Mouse (Mus musculus): ENCODE measurements around the gene Syt2. TPM values are rescaled to one million over a fixed set of nuclear protein-coding genes. Genes with fewer than 3 reads are reported as not detected.

Syt2 gene
- polyA plus RNA-seq, 1 experiment from 2014 or later = 0.84 TPM

DNA sequence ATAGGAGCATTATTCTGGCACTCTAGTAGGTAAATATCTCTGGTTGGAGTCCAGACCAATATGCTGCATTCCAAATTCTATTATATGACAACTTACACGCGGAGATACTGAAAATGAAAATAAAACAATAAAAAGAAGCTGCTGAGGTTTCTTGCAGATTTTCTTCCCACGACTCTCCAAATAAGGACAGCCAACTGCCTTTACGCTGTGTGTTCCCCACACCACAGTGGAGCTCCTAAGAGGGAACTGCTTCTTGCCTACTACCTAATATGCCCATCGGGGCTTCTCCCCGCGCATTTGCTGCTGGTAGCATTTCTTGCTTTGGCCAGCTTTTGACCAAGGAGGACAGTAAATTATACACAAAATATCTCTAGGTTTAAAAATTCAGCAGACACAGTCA, 155.3 kb downstream of the Syt2 start:
- no peaks in the 10 kb centered on the region for H3K36me3 ChIP-seq (ENCODE audit: control insufficient read depth, insufficient read depth, low read length)
- H3K27me3 ChIP-seq (ENCODE audit: control insufficient read depth, insufficient read depth, low read length) = no peaks in the 10 kb centered on the region
- 95% methylated on average over 7 of the region's 7 CpGs for WGBS
- no peaks in the 10 kb centered on the region for H3K9me3 ChIP-seq (ENCODE audit: control insufficient read depth, low read length)
- no peak overlapping the region for H3K4me3 ChIP-seq (ENCODE audit: low read depth, low read length)
- H3K4me2 ChIP-seq (ENCODE audit: low read depth, low read length, severe bottlenecking) = no peak overlapping the region
- DNase-seq (ENCODE audit: low spot score) (no peak), ATAC-seq (replicated peaks; ENCODE audit: low FRiP score) (no peak)
- no peak overlapping the region for H3K9ac ChIP-seq (ENCODE audit: low read length)
- no peak overlapping the region for H3K27ac ChIP-seq (ENCODE audit: low read depth, low read length)
- 0 out of 2 replicates have a peak, but pooled peaks cover 3% of the 10 kb centered on the region for H3K4me1 ChIP-seq (replicated peaks; ENCODE audit: control insufficient read depth, insufficient read depth, low read length)

DNA sequence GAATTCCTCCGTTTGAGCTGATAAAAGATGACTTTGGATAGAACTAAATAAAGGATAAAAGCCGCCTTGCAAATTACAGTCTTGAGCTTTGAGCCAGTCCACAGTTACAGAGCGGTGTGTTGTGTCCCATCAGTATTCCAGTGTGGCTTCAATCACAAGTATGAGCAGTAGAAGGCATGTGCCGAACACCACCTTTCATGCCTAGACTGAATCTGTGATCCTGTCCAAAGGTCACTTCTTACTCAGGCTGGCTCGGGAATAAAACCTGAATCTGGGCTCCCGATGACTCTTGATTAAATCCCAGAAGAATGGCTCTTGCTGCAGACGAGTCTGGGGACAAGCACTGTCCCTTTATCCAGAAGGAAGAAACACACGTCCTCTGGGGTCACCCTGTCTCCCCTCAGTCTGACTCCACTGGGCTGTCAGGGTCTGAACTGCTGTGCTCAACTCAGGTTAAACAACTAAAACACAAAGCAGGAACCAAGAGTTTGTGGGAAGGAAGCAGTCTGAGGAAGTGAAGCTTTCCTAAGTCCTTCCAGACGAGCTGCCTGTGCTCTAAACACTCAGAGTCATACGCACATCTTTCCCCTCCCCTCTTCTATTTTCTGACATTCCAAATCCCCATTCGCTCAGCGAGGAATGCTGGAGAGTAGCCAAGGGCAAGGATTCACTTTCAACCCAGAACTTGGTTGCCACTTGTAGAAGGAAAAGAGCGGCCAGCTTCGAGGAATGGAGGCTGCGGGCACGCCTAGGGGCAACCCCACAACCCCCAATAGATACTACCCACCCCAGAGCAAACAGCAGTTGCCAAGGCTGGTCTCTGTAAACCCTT, 157.0 kb downstream of the Syt2 start:
- Histone ChIP-seq H3K27ac (ENCODE audit: low read depth, low read length) (no peak overlapping the region), H3K4me3 (ENCODE audit: low read depth, low read length) (no peak overlapping the region), H3K9ac (ENCODE audit: low read length) (no peak overlapping the region), H3K36me3 (ENCODE audit: control insufficient read depth, insufficient read depth, low read length) (no peaks in the 10 kb centered on the region), H3K9me3 (ENCODE audit: control insufficient read depth, low read length) (no peaks in the 10 kb centered on the region), H3K4me1 (replicated peaks; ENCODE audit: control insufficient read depth, insufficient read depth, low read length) (0 out of 2 replicates have a peak, but pooled peaks cover 3% of the 10 kb centered on the region), H3K27me3 (ENCODE audit: control insufficient read depth, insufficient read depth, low read length) (no peaks in the 10 kb centered on the region), H3K4me2 (ENCODE audit: low read depth, low read length, severe bottlenecking) (no peak overlapping the region)
- DNase-seq (ENCODE audit: low spot score) = no peak
- 71% methylated on average over 16 of the region's 16 CpGs for WGBS
- ATAC-seq (replicated peaks; ENCODE audit: low FRiP score) = no peak

DNA sequence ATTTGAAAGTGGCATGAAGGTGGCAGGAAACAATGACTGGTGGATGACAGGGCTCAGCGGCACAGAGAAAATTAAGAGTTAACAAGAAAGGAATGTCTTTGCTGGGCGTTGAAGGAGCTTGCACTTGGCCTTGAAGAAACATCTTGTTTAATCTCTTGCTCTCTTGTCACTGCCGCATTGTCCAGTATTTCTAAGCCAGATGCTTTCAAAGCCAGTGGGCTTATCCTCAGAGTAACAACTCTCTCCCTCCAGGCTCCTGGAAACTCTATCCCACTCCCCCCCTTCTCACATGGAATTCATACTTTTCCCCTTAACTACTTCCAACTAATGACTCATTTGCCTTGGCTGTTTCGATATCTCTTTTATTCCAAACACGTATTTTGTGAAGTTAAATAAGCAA, 157.9 kb downstream of the Syt2 start:
- H3K27ac ChIP-seq (ENCODE audit: low read depth, low read length) = no peak overlapping the region

DNA sequence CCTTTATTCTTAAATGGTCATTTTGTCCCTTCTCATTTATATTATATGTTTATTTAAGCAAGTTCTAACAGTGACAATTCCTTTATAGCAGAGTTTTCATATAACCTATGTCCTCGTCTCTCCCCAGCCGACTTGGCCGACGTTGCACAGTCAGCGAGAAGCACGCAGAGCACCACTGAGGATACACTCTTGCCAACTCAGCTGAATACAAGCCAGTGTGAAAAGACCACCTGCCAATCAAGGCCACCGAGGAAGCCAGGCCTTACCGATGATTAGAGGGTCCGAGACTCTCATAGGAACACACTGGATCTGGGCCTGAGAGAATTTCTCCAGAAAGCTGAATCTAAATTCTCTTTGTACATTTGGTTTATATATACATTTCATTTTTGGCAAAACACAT, 159.0 kb downstream of the Syt2 start:
- Histone ChIP-seq H3K4me2 (ENCODE audit: low read depth, low read length, severe bottlenecking) (no peak overlapping the region), H3K27ac (ENCODE audit: low read depth, low read length) (no peak overlapping the region), H3K9me3 (ENCODE audit: control insufficient read depth, low read length) (no peaks in the 10 kb centered on the region), H3K4me3 (ENCODE audit: low read depth, low read length) (no peak overlapping the region), H3K4me1 (replicated peaks; ENCODE audit: control insufficient read depth, insufficient read depth, low read length) (0 out of 2 replicates have a peak, but pooled peaks cover 3% of the 10 kb centered on the region), H3K27me3 (ENCODE audit: control insufficient read depth, insufficient read depth, low read length) (no peaks in the 10 kb centered on the region), H3K36me3 (ENCODE audit: control insufficient read depth, insufficient read depth, low read length) (no peaks in the 10 kb centered on the region), H3K9ac (ENCODE audit: low read length) (no peak overlapping the region)
- DNase-seq (ENCODE audit: low spot score) (no peak), ATAC-seq (replicated peaks; ENCODE audit: low FRiP score) (no peak)
- WGBS = 83% methylated on average over 9 of the region's 9 CpGs

More for the DNA sequence above, 157.9 kb downstream of the Syt2 start:
- WGBS = 41% methylated on average over 5 of the region's 5 CpGs
- Histone ChIP-seq H3K36me3 (ENCODE audit: control insufficient read depth, insufficient read depth, low read length) (no peaks in the 10 kb centered on the region), H3K4me3 (ENCODE audit: low read depth, low read length) (no peak overlapping the region), H3K9ac (ENCODE audit: low read length) (no peak overlapping the region), H3K4me2 (ENCODE audit: low read depth, low read length, severe bottlenecking) (no peak overlapping the region), H3K9me3 (ENCODE audit: control insufficient read depth, low read length) (no peaks in the 10 kb centered on the region), H3K4me1 (replicated peaks; ENCODE audit: control insufficient read depth, insufficient read depth, low read length) (0 out of 2 replicates have a peak, but pooled peaks cover 3% of the 10 kb centered on the region), H3K27me3 (ENCODE audit: control insufficient read depth, insufficient read depth, low read length) (no peaks in the 10 kb centered on the region)
- no peak for ATAC-seq (replicated peaks; ENCODE audit: low FRiP score)
- no peak for DNase-seq (ENCODE audit: low spot score)

Small RNA genes lying within 50 kb of the gene (microRNA-seq; reads per million reads assigned to microRNA genes)
- not detected for gene Gm22232 (ENCODE audit: insufficient number of aligned reads)

Other genes starting within 250 kb of the Syt2 start
- 24.5 and 25.8 TPM in 2 replicates for gene Cyb5r1, start 241.1 kb upstream of the Syt2 start, polyA plus RNA-seq (2014; fragmentation: Nextera tagmentation; extraction: Ambion mirVana)
- 77.0 and 77.8 TPM in 2 replicates for gene Adipor1, start 231.3 kb upstream of the Syt2 start, polyA plus RNA-seq (2014; fragmentation: Nextera tagmentation; extraction: Ambion mirVana)
- gene Klhl12, start 191.1 kb upstream of the Syt2 start, polyA plus RNA-seq (2014; fragmentation: Nextera tagmentation; extraction: Ambion mirVana) = 34.1 and 36.3 TPM in 2 replicates
- 42.7 and 45.3 TPM in 2 replicates for gene Rabif, start 152.0 kb upstream of the Syt2 start, polyA plus RNA-seq (2014; fragmentation: Nextera tagmentation; extraction: Ambion mirVana)
- not detected in 2 replicates for gene Mgat4e, start 97.0 kb upstream of the Syt2 start, polyA plus RNA-seq (2014; fragmentation: Nextera tagmentation; extraction: Ambion mirVana)
- 83.9 and 84.4 TPM in 2 replicates for gene Kdm5b, start 86.5 kb upstream of the Syt2 start, polyA plus RNA-seq (2014; fragmentation: Nextera tagmentation; extraction: Ambion mirVana)